Mouse (Mus musculus): Measurements from ENCODE around the gene Jmy. TPM values are rescaled to one million over a fixed set of nuclear protein-coding genes. Genes with fewer than 3 reads are reported as not detected.

The Jmy gene
- total and polyA plus RNA-seq, 2 experiments, result 3.3 to 7.1 TPM

DNA sequence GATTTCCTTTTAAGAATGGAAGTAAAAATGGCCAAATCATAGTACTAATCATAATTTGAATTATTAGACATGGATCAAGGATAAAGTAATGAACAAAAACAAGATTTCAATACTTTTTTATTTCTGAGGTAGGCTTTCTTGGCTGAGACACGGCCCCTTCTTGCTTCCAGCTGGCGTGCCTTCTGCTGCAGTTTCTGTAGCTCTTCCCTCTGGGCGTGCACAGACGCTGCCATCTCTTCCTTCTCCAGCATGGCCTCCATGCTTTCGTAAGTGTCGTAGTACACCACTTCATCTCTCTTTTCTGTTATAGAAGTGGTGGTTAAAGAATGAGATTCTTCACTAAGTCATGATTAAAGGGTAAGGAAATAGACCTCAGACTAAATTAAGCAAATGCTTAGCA, 46.3 kb downstream of the Jmy start:
- no peak overlapping the region for H3K4me3 ChIP-seq (ENCODE audit: insufficient read depth, low read depth, low read length)
- WGBS, result 96% methylated on average over 6 of the region's 6 CpGs
- no peak overlapping the region for H3K27ac ChIP-seq (replicated peaks; ENCODE audit: insufficient read depth, low read depth, low read length)
- H3K36me3 ChIP-seq (ENCODE audit: control insufficient read depth, insufficient read depth, low read length), result peaks cover 47% of the 10 kb centered on the region
- no peak overlapping the region for H3K9ac ChIP-seq (ENCODE audit: low read depth, low read length)
- DNase-seq (ENCODE audit: extremely low read depth, low read depth, low spot score), result no peak
- no peaks in the 10 kb centered on the region; the same call in 1 of the 2 replicates for H3K79me2 ChIP-seq (ENCODE audit: control insufficient read depth, insufficient read depth, low read length)
- no peak for TF ChIP-seq CTCF (IDR thresholded peaks at IDR 0.05; ENCODE audit: low read depth, low read length)
- no peak for TF ChIP-seq POLR2A (IDR thresholded peaks at IDR 0.05; ENCODE audit: extremely low read depth, insufficient read depth, low read length)
- H3K4me1 ChIP-seq (ENCODE audit: control insufficient read depth, insufficient read depth, low read length), result no peaks in the 10 kb centered on the region
- H3K27me3 ChIP-seq (ENCODE audit: control insufficient read depth, insufficient read depth, low read length), result no peaks in the 10 kb centered on the region

DNA sequence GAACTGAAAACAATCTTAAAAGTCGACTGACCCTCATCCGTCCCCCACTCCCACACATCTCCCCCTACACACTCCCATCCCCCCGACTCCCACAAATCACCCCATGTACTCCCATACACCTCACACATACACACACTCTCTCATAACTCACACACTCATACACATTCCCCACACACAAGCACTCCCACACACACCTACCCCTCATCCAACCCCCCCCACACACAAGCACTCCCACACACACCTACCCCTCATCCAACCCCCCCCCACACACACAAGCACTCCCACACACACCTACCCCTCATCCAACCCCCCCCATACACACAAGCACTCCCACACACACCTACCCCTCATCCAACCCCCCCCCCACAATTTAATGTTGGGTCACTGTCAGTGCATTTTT, 59.4 kb downstream of the Jmy start:
- H3K36me3 ChIP-seq (ENCODE audit: control insufficient read depth, insufficient read depth, low read length), result peaks cover 40% of the 10 kb centered on the region
- H3K27ac ChIP-seq (replicated peaks; ENCODE audit: insufficient read depth, low read depth, low read length), result no peak overlapping the region
- TF ChIP-seq CTCF (IDR thresholded peaks at IDR 0.05; ENCODE audit: low read depth, low read length), result no peak
- no peak for TF ChIP-seq POLR2A (IDR thresholded peaks at IDR 0.05; ENCODE audit: extremely low read depth, insufficient read depth, low read length)
- no peak overlapping the region for H3K4me3 ChIP-seq (ENCODE audit: insufficient read depth, low read depth, low read length)
- no peak for DNase-seq (ENCODE audit: extremely low read depth, low read depth, low spot score)
- 98% methylated on average over 3 of the region's 3 CpGs for WGBS
- H3K27me3 ChIP-seq (ENCODE audit: control insufficient read depth, insufficient read depth, low read length), result no peaks in the 10 kb centered on the region
- no peak overlapping the region for H3K9ac ChIP-seq (ENCODE audit: low read depth, low read length)
- peaks cover 2% of the 10 kb centered on the region for H3K4me1 ChIP-seq (ENCODE audit: control insufficient read depth, insufficient read depth, low read length)
- H3K79me2 ChIP-seq (ENCODE audit: control insufficient read depth, insufficient read depth, low read length), result no peaks in the 10 kb centered on the region; the same call in 1 of the 2 replicates

DNA sequence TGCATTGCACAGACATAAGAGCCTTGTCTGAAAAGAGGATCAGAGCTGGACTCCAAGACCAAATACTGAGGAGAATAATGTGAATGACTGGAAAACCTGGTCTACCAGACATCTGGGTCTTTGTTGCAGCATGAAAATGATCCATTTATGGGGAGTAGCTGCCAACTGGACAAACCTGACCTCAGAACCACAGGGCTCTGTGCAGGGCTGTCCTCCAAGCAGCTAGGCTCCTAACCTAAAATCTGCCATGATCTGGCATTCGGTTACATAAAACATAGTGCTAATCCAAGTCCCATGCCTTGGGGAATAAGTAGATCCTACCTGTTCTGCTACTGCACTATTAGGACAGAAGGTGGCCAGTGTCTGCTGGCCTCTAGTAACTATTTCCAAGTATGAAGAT, 70.4 kb downstream of the Jmy start:
- Histone ChIP-seq H3K27me3 (ENCODE audit: control insufficient read depth, insufficient read depth, low read length) (no peaks in the 10 kb centered on the region), H3K36me3 (ENCODE audit: control insufficient read depth, insufficient read depth, low read length) (peaks cover 19% of the 10 kb centered on the region), H3K4me1 (ENCODE audit: control insufficient read depth, insufficient read depth, low read length) (peaks cover 10% of the 10 kb centered on the region), H3K79me2 (ENCODE audit: control insufficient read depth, insufficient read depth, low read length) (no peaks in the 10 kb centered on the region), H3K4me3 (ENCODE audit: insufficient read depth, low read depth, low read length) (no peak overlapping the region), H3K9ac (ENCODE audit: low read depth, low read length) (no peak overlapping the region), H3K27ac (replicated peaks; ENCODE audit: insufficient read depth, low read depth, low read length) (peak overlapping the region; percentile 82)
- WGBS, result 16% methylated on average over 1 of the region's 1 CpGs
- TF ChIP-seq CTCF (IDR thresholded peaks at IDR 0.05; ENCODE audit: low read depth, low read length), result no peak
- TF ChIP-seq POLR2A (IDR thresholded peaks at IDR 0.05; ENCODE audit: extremely low read depth, insufficient read depth, low read length), result no peak
- DNase-seq (ENCODE audit: extremely low read depth, low read depth, low spot score), result peak; percentile 78

DNA sequence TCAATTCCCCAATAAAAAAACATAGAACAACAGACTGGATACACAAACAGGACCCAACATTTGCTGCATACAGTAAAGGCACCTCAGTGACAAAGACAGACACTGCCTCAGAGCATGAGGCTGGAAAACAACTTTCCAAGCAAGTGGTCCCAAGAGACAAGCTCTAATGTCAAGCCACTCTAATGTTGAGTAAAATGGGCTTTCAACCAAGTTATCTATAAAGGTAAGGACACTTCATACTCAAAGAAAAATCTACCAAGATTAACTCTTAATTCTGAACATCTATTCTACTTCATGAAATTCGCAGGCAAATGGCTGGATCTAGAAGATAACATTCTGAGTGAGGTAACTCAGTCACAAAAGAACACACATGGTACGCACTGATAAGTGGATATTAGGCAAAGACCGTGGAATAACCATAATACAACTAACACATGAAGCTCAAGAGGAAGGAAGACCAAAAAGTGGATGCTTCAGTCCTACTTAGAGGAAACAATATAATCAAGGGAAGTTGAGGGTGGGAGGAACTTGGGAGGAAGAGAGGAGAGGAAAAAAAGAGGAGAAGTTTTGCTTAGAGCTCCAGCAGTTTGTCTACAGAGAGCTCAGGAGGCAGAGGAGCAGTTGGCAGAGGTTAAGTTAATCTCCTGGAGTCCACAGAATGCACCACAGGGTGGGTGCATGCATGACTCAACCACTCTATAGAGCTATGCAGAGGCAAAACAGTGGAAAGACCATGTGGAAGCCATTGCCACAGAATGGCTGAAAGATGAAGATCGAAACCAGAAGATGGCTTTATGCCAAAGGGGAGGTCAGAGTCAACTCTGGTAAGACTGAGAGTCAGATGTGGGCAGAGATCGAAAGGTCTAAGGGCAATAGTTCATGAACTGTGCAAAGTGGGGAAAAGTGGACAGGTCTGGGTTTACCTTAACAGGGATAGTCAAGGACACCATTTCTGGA, 71.4 kb downstream of the Jmy start:
- Histone ChIP-seq H3K9ac (ENCODE audit: low read depth, low read length) (no peak overlapping the region), H3K79me2 (ENCODE audit: control insufficient read depth, insufficient read depth, low read length) (no peaks in the 10 kb centered on the region), H3K4me3 (ENCODE audit: insufficient read depth, low read depth, low read length) (no peak overlapping the region), H3K27ac (replicated peaks; ENCODE audit: insufficient read depth, low read depth, low read length) (peak overlapping the region; percentile 47; the same call in 1 of the 2 replicates), H3K27me3 (ENCODE audit: control insufficient read depth, insufficient read depth, low read length) (no peaks in the 10 kb centered on the region), H3K36me3 (ENCODE audit: control insufficient read depth, insufficient read depth, low read length) (peaks cover 12% of the 10 kb centered on the region), H3K4me1 (ENCODE audit: control insufficient read depth, insufficient read depth, low read length) (peaks cover 10% of the 10 kb centered on the region)
- TF ChIP-seq CTCF (IDR thresholded peaks at IDR 0.05; ENCODE audit: low read depth, low read length) (no peak), POLR2A (IDR thresholded peaks at IDR 0.05; ENCODE audit: extremely low read depth, insufficient read depth, low read length) (no peak)
- 58% methylated on average over 5 of the region's 5 CpGs for WGBS
- DNase-seq (ENCODE audit: extremely low read depth, low read depth, low spot score), result peak; percentile 99

DNA sequence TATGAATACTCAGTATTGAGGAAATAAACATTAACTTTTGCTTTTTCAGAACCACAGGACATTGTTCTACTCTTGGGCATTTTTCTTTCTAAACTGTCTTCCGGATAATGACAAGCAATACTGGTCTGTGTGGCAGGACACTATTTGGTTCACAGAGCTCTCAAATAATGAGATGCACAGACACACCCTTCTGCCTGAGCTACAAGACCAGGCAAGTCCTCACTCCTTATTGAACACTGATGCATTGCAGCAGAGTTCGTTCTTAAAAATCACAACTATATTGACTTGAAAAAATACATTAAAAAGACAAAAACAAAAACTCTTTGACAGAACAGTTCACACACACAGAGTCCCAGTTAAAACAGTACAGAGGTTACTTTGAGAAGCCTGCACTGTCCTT, 76.4 kb downstream of the Jmy start:
- DNase-seq (ENCODE audit: extremely low read depth, low read depth, low spot score), result no peak
- H3K4me3 ChIP-seq (ENCODE audit: insufficient read depth, low read depth, low read length), result no peak overlapping the region
- no peaks in the 10 kb centered on the region for H3K27me3 ChIP-seq (ENCODE audit: control insufficient read depth, insufficient read depth, low read length)
- H3K79me2 ChIP-seq (ENCODE audit: control insufficient read depth, insufficient read depth, low read length), result no peaks in the 10 kb centered on the region
- WGBS, result 89% methylated on average over 2 of the region's 2 CpGs
- no peaks in the 10 kb centered on the region for H3K36me3 ChIP-seq (ENCODE audit: control insufficient read depth, insufficient read depth, low read length)
- no peak for TF ChIP-seq CTCF (IDR thresholded peaks at IDR 0.05; ENCODE audit: low read depth, low read length)
- no peak for TF ChIP-seq POLR2A (IDR thresholded peaks at IDR 0.05; ENCODE audit: extremely low read depth, insufficient read depth, low read length)
- H3K9ac ChIP-seq (ENCODE audit: low read depth, low read length), result no peak overlapping the region
- peaks cover under 1% of the 10 kb centered on the region; the same call in 1 of the 2 replicates for H3K4me1 ChIP-seq (ENCODE audit: control insufficient read depth, insufficient read depth, low read length)
- H3K27ac ChIP-seq (replicated peaks; ENCODE audit: insufficient read depth, low read depth, low read length), result no peak overlapping the region

DNA sequence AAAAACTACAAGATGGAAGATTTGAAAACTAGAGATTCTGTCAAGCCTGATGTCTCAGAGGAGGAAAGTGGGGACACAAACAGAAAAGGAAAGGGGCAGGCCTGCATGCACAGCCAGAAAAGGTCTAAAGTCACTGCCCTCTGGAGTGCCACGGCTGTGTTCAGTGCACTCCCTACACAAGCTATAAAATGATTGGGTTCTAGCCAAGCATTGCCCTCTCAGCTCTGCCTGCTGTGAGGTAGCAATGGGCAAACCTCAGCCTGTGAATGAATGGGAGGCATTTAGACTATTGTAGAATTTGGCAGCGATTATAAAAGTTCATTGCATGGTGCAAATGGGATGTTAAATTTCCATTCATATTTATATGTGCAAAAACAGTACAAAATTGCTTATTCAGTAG, 79.8 kb downstream of the Jmy start:
- no peak overlapping the region for H3K9ac ChIP-seq (ENCODE audit: low read depth, low read length)
- no peaks in the 10 kb centered on the region for H3K79me2 ChIP-seq (ENCODE audit: control insufficient read depth, insufficient read depth, low read length)
- H3K4me1 ChIP-seq (ENCODE audit: control insufficient read depth, insufficient read depth, low read length), result no peaks in the 10 kb centered on the region
- H3K27ac ChIP-seq (replicated peaks; ENCODE audit: insufficient read depth, low read depth, low read length), result no peak overlapping the region
- H3K36me3 ChIP-seq (ENCODE audit: control insufficient read depth, insufficient read depth, low read length), result no peaks in the 10 kb centered on the region
- no peak for DNase-seq (ENCODE audit: extremely low read depth, low read depth, low spot score)
- no peaks in the 10 kb centered on the region for H3K27me3 ChIP-seq (ENCODE audit: control insufficient read depth, insufficient read depth, low read length)
- 81% methylated on average over 2 of the region's 2 CpGs for WGBS
- no peak for TF ChIP-seq POLR2A (IDR thresholded peaks at IDR 0.05; ENCODE audit: extremely low read depth, insufficient read depth, low read length)
- TF ChIP-seq CTCF (IDR thresholded peaks at IDR 0.05; ENCODE audit: low read depth, low read length), result no peak
- no peak overlapping the region for H3K4me3 ChIP-seq (ENCODE audit: insufficient read depth, low read depth, low read length)
